Mouse (Mus musculus) spleen, postnatal 14 days (tissue): ENCODE data around the gene Pum3.

ENCODE experiments used
- DNase-seq, 2 experiments: peaks; one replicate each; pipeline ENCODE4 v3.0.0; 2021 to 2022; ENCODE audit warnings: low spot score in 2 of 2

Pum3 gene

GRCm38 (mm10) chr19:27429745-27430251 is at the start of gene Pum3:
Pum3 (minus strand) TSS chr19:27429825.
- DNase-seq = peak; percentile 76 to 85

- DNase-seq = no peak
These were observed 37.1 kb upstream of the Pum3 start for GRCm38 (mm10) chr19:27466691-27467090.

- no peak for DNase-seq
These were observed 33.0 kb upstream of the Pum3 start for GRCm38 (mm10) chr19:27462656-27463055.

- DNase-seq = peak in 1 of 2 experiments; percentile 5
These were observed 20.8 kb upstream of the Pum3 start for GRCm38 (mm10) chr19:27450458-27450857.

- no peak for DNase-seq
These were observed 17.9 kb upstream of the Pum3 start for GRCm38 (mm10) chr19:27447515-27447914.

- DNase-seq = no peak
These were observed 11.5 kb upstream of the Pum3 start for GRCm38 (mm10) chr19:27441106-27441505.

- DNase-seq = no peak
These were observed 8.5 kb upstream of the Pum3 start for GRCm38 (mm10) chr19:27437982-27438652.

GRCm38 (mm10) chr19:27430406-27430805 is 781 bp upstream of the Pum3 start:
- peak in 1 of 2 experiments; percentile 5 for DNase-seq

GRCm38 (mm10) chr19:27429281-27429680 is 344 bp downstream of the Pum3 start:
- no peak for DNase-seq

- no peak for DNase-seq
These were observed 1.8 kb downstream of the Pum3 start for GRCm38 (mm10) chr19:27427865-27428264.

- no peak for DNase-seq
These were observed 3.2 kb downstream of the Pum3 start for GRCm38 (mm10) chr19:27426451-27426850.

GRCm38 (mm10) chr19:27425656-27426055 is 4.0 kb downstream of the Pum3 start:
- DNase-seq = peak in 1 of 2 experiments; percentile 36

GRCm38 (mm10) chr19:27417375-27417774 is 12.2 kb downstream of the Pum3 start:
- no peak for DNase-seq

GRCm38 (mm10) chr19:27416569-27416968 is 13.1 kb downstream of the Pum3 start:
- DNase-seq = no peak

- DNase-seq = no peak
These were observed 18.3 kb downstream of the Pum3 start for GRCm38 (mm10) chr19:27411340-27411739.

GRCm38 (mm10) chr19:27410751-27411150 is 18.9 kb downstream of the Pum3 start:
- DNase-seq = no peak

GRCm38 (mm10) chr19:27409782-27410181 is 19.8 kb downstream of the Pum3 start:
- DNase-seq = no peak

GRCm38 (mm10) chr19:27409196-27409595 is 20.4 kb downstream of the Pum3 start:
- DNase-seq = no peak

GRCm38 (mm10) chr19:27397797-27398196 is 31.8 kb downstream of the Pum3 start:
- no peak for DNase-seq

GRCm38 (mm10) chr19:27397223-27397622 is 32.4 kb downstream of the Pum3 start:
- no peak for DNase-seq

GRCm38 (mm10) chr19:27396719-27397118 is 32.9 kb downstream of the Pum3 start:
- no peak for DNase-seq

- no peak for DNase-seq
These were observed 33.7 kb downstream of the Pum3 start for GRCm38 (mm10) chr19:27395936-27396335.

- no peak for DNase-seq
These were observed 34.1 kb downstream of the Pum3 start for GRCm38 (mm10) chr19:27395481-27395880.
